Mouse (Mus musculus): ENCODE results near the gene Otop2.

GRCm38 (mm10) chr11:115288305-115288704 is 18.7 kb upstream of the Otop2 start:
- no peak for TF ChIP-seq POLR2A (IDR thresholded peaks at IDR 0.05; ENCODE audit: borderline replicate concordance, insufficient read depth, low read length)
- no peak for TF ChIP-seq CTCF (IDR thresholded peaks at IDR 0.05; ENCODE audit: borderline replicate concordance, insufficient read depth, low read depth, low read length)

All from cerebellum, adult 2 months (tissue).